Mouse (Mus musculus) lung, embryonic 16.5 days (tissue): ENCODE data around the gene Ndufb4. TPM values are rescaled to one million over a fixed set of nuclear protein-coding genes. Genes with fewer than 3 reads are reported as not detected.

Experiments used
- ATAC-seq: fragments of 200-750 bp; cut with Nextera tagmentation; 2 replicates; pipeline ENCODE4 v1.8.0; 2017; ENCODE audit warnings: low read depth, mild to moderate bottlenecking, moderate library complexity
- H3K27ac ChIP-seq: fragments of 300-500 bp; sonication (generic); 2 replicates; pipeline ENCODE4 v1.5.1; 2014; ENCODE audit warnings: mild to moderate bottlenecking, control low read depth, low read length
- H3K27me3 ChIP-seq: fragments of 300-500 bp; sonication (generic); 2 replicates; pipeline ENCODE4 v1.6.1; 2014; ENCODE audit warnings: low read depth, low read length, mixed read lengths; ENCODE audit not compliant: control insufficient read depth, insufficient read depth
- H3K36me3 ChIP-seq: fragments of 300-500 bp; sonication (generic); 2 replicates; pipeline ENCODE4 v1.6.1; 2014; ENCODE audit warnings: low read length; ENCODE audit not compliant: control insufficient read depth, insufficient read depth
- H3K4me1 ChIP-seq: fragments of 300-500 bp; sonication (generic); replicated peaks from 2 replicates; pipeline ENCODE4 v1.6.1; 2014; ENCODE audit warnings: low read length, mixed read lengths; ENCODE audit not compliant: control insufficient read depth, insufficient read depth
- H3K4me2 ChIP-seq: fragments of 300-500 bp; sonication (generic); 2 replicates; pipeline ENCODE4 v1.6.1; 2014; ENCODE audit warnings: low read depth, low read length, control low read depth
- H3K4me3 ChIP-seq: fragments of 300-500 bp; sonication (generic); 2 replicates; pipeline ENCODE4 v1.5.1; 2014; ENCODE audit warnings: mild to moderate bottlenecking, low read length, control low read depth
- H3K9ac ChIP-seq: fragments of 300-500 bp; sonication (generic); 2 replicates; pipeline ENCODE4 v1.6.1; 2014; ENCODE audit warnings: low read length, control low read depth
- H3K9me3 ChIP-seq: fragments of 300-500 bp; sonication (generic); 2 replicates; pipeline ENCODE4 v1.6.1; 2016; ENCODE audit warnings: low read length; ENCODE audit not compliant: control insufficient read depth
- WGBS: fragments of 180-500 bp; shearing (Covaris S2); extraction: QIAGEN DNeasy Blood & Tissue Kit; methylation state at CpG from one replicate; pipeline ENCODE4 v1.1.7; 2014; 5-methylcytosine and 5-hydroxymethylcytosine counted together
- polyA plus RNA-seq: library from polyadenylated mRNA; unstranded; fragments of >200 nt; fragmentation: Nextera tagmentation; extraction: Ambion mirVana; gene quantifications from 2 replicates; pipeline ENCODE4 v1.2.1, GENCODE M21; 2015

Ndufb4 gene
- polyA plus RNA-seq, 1 experiment from 2014 or later = 63.8 TPM

- H3K4me3 ChIP-seq = no peak overlapping the region
- 78% methylated on average over 8 of the region's 8 CpGs for WGBS
- H3K27me3 ChIP-seq = no peaks in the 10 kb centered on the region
- no peaks in the 10 kb centered on the region for H3K9me3 ChIP-seq
- ATAC-seq = no peak
- H3K36me3 ChIP-seq = no peaks in the 10 kb centered on the region
- no peaks in the 10 kb centered on the region for H3K4me1 ChIP-seq
- no peak overlapping the region for H3K27ac ChIP-seq
- no peak overlapping the region for H3K4me2 ChIP-seq
- no peak overlapping the region for H3K9ac ChIP-seq
Measured at GRCm38 (mm10) chr16:37610333-37610732, 43.9 kb downstream of the Ndufb4 start.

GRCm38 (mm10) chr16:37604243-37604642 lies 50.0 kb downstream of the Ndufb4 start:
- Histone ChIP-seq H3K27ac (no peak overlapping the region), H3K4me3 (no peak overlapping the region), H3K27me3 (no peaks in the 10 kb centered on the region), H3K4me1 (no peaks in the 10 kb centered on the region; the same call in 1 of the 2 replicates), H3K4me2 (no peak overlapping the region), H3K9me3 (no peaks in the 10 kb centered on the region), H3K9ac (no peak overlapping the region), H3K36me3 (no peaks in the 10 kb centered on the region)
- WGBS = 38% methylated on average over 6 of the region's 6 CpGs
- ATAC-seq = 0 out of 2 replicates have a peak, but pooled peaks have one; percentile 26

- Histone ChIP-seq H3K4me2 (no peak overlapping the region), H3K36me3 (no peaks in the 10 kb centered on the region), H3K9ac (no peak overlapping the region), H3K27me3 (no peaks in the 10 kb centered on the region), H3K4me3 (no peak overlapping the region), H3K9me3 (no peaks in the 10 kb centered on the region), H3K27ac (no peak overlapping the region), H3K4me1 (no peaks in the 10 kb centered on the region; the same call in 1 of the 2 replicates)
- ATAC-seq = no peak
- WGBS = 88% methylated on average over 1 of the region's 1 CpGs
Measured at GRCm38 (mm10) chr16:37603431-37603830, 50.8 kb downstream of the Ndufb4 start.

- Histone ChIP-seq H3K9me3 (no peaks in the 10 kb centered on the region), H3K36me3 (no peaks in the 10 kb centered on the region), H3K27me3 (no peaks in the 10 kb centered on the region), H3K4me2 (no peak overlapping the region), H3K27ac (no peak overlapping the region), H3K4me3 (no peak overlapping the region), H3K4me1 (no peaks in the 10 kb centered on the region; the same call in 1 of the 2 replicates), H3K9ac (no peak overlapping the region)
- WGBS = 74% methylated on average over 3 of the region's 3 CpGs
- ATAC-seq = no peak
Measured at GRCm38 (mm10) chr16:37599326-37599725, 54.9 kb downstream of the Ndufb4 start.

GRCm38 (mm10) chr16:37598463-37598862 lies 55.8 kb downstream of the Ndufb4 start:
- Histone ChIP-seq H3K9ac (no peak overlapping the region), H3K36me3 (no peaks in the 10 kb centered on the region), H3K4me2 (no peak overlapping the region), H3K9me3 (no peaks in the 10 kb centered on the region), H3K4me3 (no peak overlapping the region), H3K4me1 (no peaks in the 10 kb centered on the region), H3K27ac (no peak overlapping the region), H3K27me3 (no peaks in the 10 kb centered on the region)
- whole genome bisulfite sequencing = 74% methylated on average over 7 of the region's 7 CpGs
- ATAC-seq = peak; percentile 52; the same call in 1 of the 2 replicates

- H3K9ac ChIP-seq = no peak overlapping the region
- H3K27me3 ChIP-seq = no peaks in the 10 kb centered on the region
- no peak overlapping the region for H3K4me2 ChIP-seq
- H3K27ac ChIP-seq = no peak overlapping the region
- no peaks in the 10 kb centered on the region for H3K9me3 ChIP-seq
- H3K4me1 ChIP-seq = no peaks in the 10 kb centered on the region
- 51% methylated on average over 5 of the region's 5 CpGs for WGBS
- no peaks in the 10 kb centered on the region for H3K36me3 ChIP-seq
- no peak overlapping the region for H3K4me3 ChIP-seq
- no peak for ATAC-seq
Measured at GRCm38 (mm10) chr16:37597412-37597811, 56.8 kb downstream of the Ndufb4 start.

Other genes starting within 250 kb of the Ndufb4 start
- gene Gtf2e1, start 114.7 kb downstream of the Ndufb4 start, polyA plus RNA-seq = 21.7 and 22.3 TPM in 2 replicates
- 20.3 and 20.5 TPM in 2 replicates for gene Rabl3, start 114.6 kb downstream of the Ndufb4 start, polyA plus RNA-seq
- gene Hgd, start 74.3 kb downstream of the Ndufb4 start, polyA plus RNA-seq = 0.46 and 0.77 TPM in 2 replicates
- gene Fstl1, start 122.4 kb upstream of the Ndufb4 start, polyA plus RNA-seq = 617 and 655 TPM in 2 replicates
- gene Gm36028, start 206.7 kb upstream of the Ndufb4 start, polyA plus RNA-seq = 0.43 and 0.73 TPM in 2 replicates
- gene Lrrc58, start 213.9 kb upstream of the Ndufb4 start, polyA plus RNA-seq = 51.1 and 56.8 TPM in 2 replicates